Mouse (Mus musculus) heart, adult 2 months (tissue): ENCODE results near the gene Glod5. TPM values are rescaled to one million over a fixed set of nuclear protein-coding genes. Genes with fewer than 3 reads are reported as not detected.

ENCODE experiments used
- DNase-seq, 2 experiments: peaks; one replicate each; pipeline ENCODE4 v3.0.0; 2021
- H3K27ac ChIP-seq: fragments of 200-600 bp; 2 replicates; pipeline ENCODE4 v1.8.1; 2022
- H3K27me3 ChIP-seq: fragments of 200-500 bp; 2 replicates; pipeline ENCODE4 v1.6.1; 2012; ENCODE audit warnings: mild to moderate bottlenecking, low read length, inconsistent platforms, mixed read lengths; ENCODE audit not compliant: control insufficient read depth, insufficient read depth
- H3K36me3 ChIP-seq: fragments of 200-500 bp; 2 replicates; pipeline ENCODE4 v1.6.1; 2012; ENCODE audit warnings: low read length, inconsistent platforms; ENCODE audit not compliant: control insufficient read depth, insufficient read depth
- H3K4me1 ChIP-seq: fragments of 200-500 bp; 2 replicates; pipeline ENCODE4 v1.6.1; 2011; ENCODE audit warnings: low read length; ENCODE audit not compliant: control insufficient read depth, insufficient read depth
- H3K4me3 ChIP-seq: fragments of 200-600 bp; 2 replicates; pipeline ENCODE4 v1.8.1; 2022
- H3K79me2 ChIP-seq: fragments of 200-500 bp; replicated peaks from 2 replicates; pipeline ENCODE4 v1.6.1; 2012; ENCODE audit warnings: mild to moderate bottlenecking, inconsistent platforms, low read length, moderate library complexity, mixed read lengths; ENCODE audit not compliant: control insufficient read depth, insufficient read depth
- H3K9ac ChIP-seq: fragments of 200-500 bp; 2 replicates; pipeline ENCODE4 v1.6.1; 2012; ENCODE audit warnings: low read depth, mild to moderate bottlenecking, control low read depth, inconsistent platforms, low read length, mixed read lengths
- CTCF ChIP-seq: fragments of 200-600 bp; IDR thresholded peaks from 2 replicates; pipeline ENCODE4 v1.8.1; 2022; ENCODE audit warnings: antibody characterized with exemption, mild to moderate bottlenecking, moderate library complexity
- EP300 ChIP-seq: fragments of 200-500 bp; IDR thresholded peaks from 2 replicates; pipeline ENCODE4 v1.6.1; 2011; ENCODE audit warnings: low read depth, low read length, control low read depth; ENCODE audit not compliant: insufficient read depth
- POLR2A ChIP-seq: fragments of 200-500 bp; IDR thresholded peaks from 2 replicates; pipeline ENCODE4 v1.6.1; 2011; ENCODE audit warnings: mild to moderate bottlenecking, low read depth, low read length, control low read depth; ENCODE audit not compliant: insufficient read depth
- WGBS: fragments of 180-500 bp; shearing (Covaris S2); methylation state at CpG from one replicate; pipeline ENCODE4 v1.1.7; 2018; 5-methylcytosine and 5-hydroxymethylcytosine counted together
- intact Hi-C: fragments of 180-260 bp; cut with DNase I; formaldehyde crosslinking; loops from one replicate; pipeline ENCODE4 v1.15.1; 2025
- polyA plus RNA-seq: library from polyadenylated mRNA; depleted of rRNA; stranded (reverse); fragments of >200 nt; gene quantifications from 2 replicates; pipeline ENCODE4 v1.2.3, GENCODE M21; 2012
- total RNA-seq, 2 experiments: library from RNA; stranded (reverse); gene quantifications; 2 replicates each; pipeline ENCODE4 v1.2.3; 2021

Gene Glod5
- total and polyA plus RNA-seq, 3 experiments, result not detected

GRCm38 (mm10) chrX:7977892-7978291, 40.4 kb downstream of the Glod5 start, which contains the start of gene Gata1:
Gene Gata1 (minus strand): TSS chrX:7978071.
- H3K4me1 ChIP-seq, result no peaks in the 10 kb centered on the region

GRCm38 (mm10) chrX:7971292-7971691, 47.0 kb downstream of the Glod5 start:
- intact Hi-C loops, result no loop called here

More at GRCm38 (mm10) chrX:7977892-7978291, 40.4 kb downstream of the Glod5 start, which contains the start of gene Gata1:
- TF ChIP-seq CTCF (no peak), EP300 (no peak), POLR2A (no peak)
- no peak for DNase-seq
- Histone ChIP-seq H3K79me2 (no peaks in the 10 kb centered on the region), H3K36me3 (no peaks in the 10 kb centered on the region), H3K27ac (no peak within 1 kb of the TSS), H3K27me3 (no peaks in the 10 kb centered on the region), H3K9ac (no peak within 1 kb of the TSS), H3K4me3 (no peak within 1 kb of the TSS)
- 88% methylated on average over 11 of the region's 11 CpGs for WGBS
- intact Hi-C loops, result no loop called here

GRCm38 (mm10) chrX:7968899-7969298, 49.4 kb downstream of the Glod5 start:
- DNase-seq, result no peak
- H3K4me1 ChIP-seq, result no peaks in the 10 kb centered on the region
- no peak overlapping the region for H3K9ac ChIP-seq
- H3K4me3 ChIP-seq, result no peak overlapping the region
- H3K27ac ChIP-seq, result no peak overlapping the region
- TF ChIP-seq CTCF (no peak), EP300 (no peak), POLR2A (no peak)
- 84% methylated on average over 3 of the region's 3 CpGs for WGBS
- H3K79me2 ChIP-seq, result no peaks in the 10 kb centered on the region
- no peaks in the 10 kb centered on the region for H3K36me3 ChIP-seq
- intact Hi-C loops, result no loop called here
- no peaks in the 10 kb centered on the region for H3K27me3 ChIP-seq

More at GRCm38 (mm10) chrX:7971292-7971691, 47.0 kb downstream of the Glod5 start:
- DNase-seq, result no peak
- no peaks in the 10 kb centered on the region for H3K27me3 ChIP-seq
- no peak overlapping the region for H3K9ac ChIP-seq
- no peak overlapping the region for H3K27ac ChIP-seq
- no peaks in the 10 kb centered on the region for H3K4me1 ChIP-seq
- H3K79me2 ChIP-seq, result no peaks in the 10 kb centered on the region
- TF ChIP-seq CTCF (no peak), POLR2A (no peak), EP300 (no peak)
- H3K4me3 ChIP-seq, result no peak overlapping the region
- H3K36me3 ChIP-seq, result no peaks in the 10 kb centered on the region
- 46% methylated on average over 4 of the region's 4 CpGs for WGBS

GRCm38 (mm10) chrX:7968226-7968625, 50.1 kb downstream of the Glod5 start:
- no peak for TF ChIP-seq POLR2A
- TF ChIP-seq CTCF, result no peak
- TF ChIP-seq EP300, result no peak
- Histone ChIP-seq H3K27me3 (no peaks in the 10 kb centered on the region), H3K4me1 (no peaks in the 10 kb centered on the region), H3K4me3 (no peak overlapping the region), H3K36me3 (no peaks in the 10 kb centered on the region), H3K27ac (no peak overlapping the region), H3K79me2 (no peaks in the 10 kb centered on the region), H3K9ac (no peak overlapping the region)
- DNase-seq, result no peak
- WGBS, result 63% methylated on average over 8 of the region's 8 CpGs
- intact Hi-C loops, result no loop called here

- intact Hi-C loops, result no loop called here
- no peak for TF ChIP-seq EP300
- WGBS, result 58% methylated on average over 7 of the region's 9 CpGs
- Histone ChIP-seq H3K27me3 (no peaks in the 10 kb centered on the region), H3K4me1 (no peaks in the 10 kb centered on the region), H3K4me3 (no peak overlapping the region), H3K36me3 (no peaks in the 10 kb centered on the region), H3K27ac (no peak overlapping the region), H3K79me2 (no peaks in the 10 kb centered on the region), H3K9ac (no peak overlapping the region)
- no peak for DNase-seq
These were observed 50.6 kb downstream of the Glod5 start for GRCm38 (mm10) chrX:7967596-7968201.

GRCm38 (mm10) chrX:7966161-7966560, 52.1 kb downstream of the Glod5 start:
- Histone ChIP-seq H3K4me1 (no peaks in the 10 kb centered on the region), H3K9ac (no peak overlapping the region), H3K36me3 (no peaks in the 10 kb centered on the region), H3K27ac (no peak overlapping the region), H3K4me3 (no peak overlapping the region), H3K79me2 (no peaks in the 10 kb centered on the region), H3K27me3 (no peaks in the 10 kb centered on the region)
- TF ChIP-seq POLR2A (no peak), EP300 (no peak), CTCF (no peak)
- intact Hi-C loops, result no loop called here
- no peak for DNase-seq
- WGBS, result 53% methylated on average over 4 of the region's 4 CpGs
